Comparison of ENCODE assay signal across 12 mouse cellular contexts in genomic region chr12:117439015-117439605, GRCm38 (mm10).
DNase-seq lines count a peak whose midpoint lies in the region; ATAC-seq and TF ChIP-seq lines count a peak whose summit lies in the region.
"Had no signal": no experiment of that assay in that cellular context is flagged by ENCODE, and none has a peak within 500 bp of the region (broad histone marks: within the 10 kb centered on the region; RNA-seq: fewer than 3 reads in every experiment).

No protein-coding gene starts in this region.

- no peak for TF ChIP-seq CTCF in kidney, adult 2 months (conservative IDR thresholded peaks at IDR 0.05; ENCODE audit: insufficient read depth, insufficient read length, low read depth, low read length)

- no peak overlapping the region for H3K9ac ChIP-seq in midbrain, embryonic 16.5 days (ENCODE audit: low read depth, low read length)
- no peak overlapping the region for H3K9ac ChIP-seq in midbrain, embryonic 14.5 days (replicated peaks; ENCODE audit: low read length)
- H3K9ac ChIP-seq: embryonic facial prominence, embryonic 12.5 days; limb, embryonic 13.5 days had no signal

- no peak overlapping the region for H3K4me2 ChIP-seq in midbrain, embryonic 16.5 days (ENCODE audit: low read length)
- H3K4me2 ChIP-seq in midbrain, embryonic 14.5 days (ENCODE audit: low read length), result no peak overlapping the region
- H3K4me2 ChIP-seq: embryonic facial prominence, embryonic 12.5 days; heart, embryonic 11.5 days; limb, embryonic 13.5 days had no signal

- WGBS in midbrain, embryonic 16.5 days, result 79% methylated on average over 11 of the region's 11 CpGs
- WGBS in midbrain, embryonic 14.5 days, result 79% methylated on average over 11 of the region's 11 CpGs
- WGBS in kidney, adult 2 months, result 70% methylated on average over 11 of the region's 11 CpGs

- H3K4me3 ChIP-seq in midbrain, embryonic 16.5 days (ENCODE audit: low read depth, low read length), result no peak overlapping the region
- H3K4me3 ChIP-seq in midbrain, embryonic 14.5 days (replicated peaks; ENCODE audit: low read depth, low read length), result no peak overlapping the region
- no peak overlapping the region for H3K4me3 ChIP-seq in kidney, adult 2 months (ENCODE audit: insufficient read depth, low read depth, low read length)
- H3K4me3 ChIP-seq: embryonic facial prominence, embryonic 12.5 days; hindbrain, embryonic 10.5 days; limb, embryonic 13.5 days had no signal

- no peak for TF ChIP-seq POLR2A in kidney, adult 2 months (IDR thresholded peaks at IDR 0.05; ENCODE audit: low read depth, low read length)

- ATAC-seq in midbrain, embryonic 16.5 days, result 0 out of 2 replicates have a peak, but pooled peaks have one; percentile 25
- ATAC-seq in midbrain, embryonic 14.5 days (ENCODE audit: low FRiP score, low TSS enrichment), result no peak

- H3K27me3 ChIP-seq in midbrain, embryonic 16.5 days (ENCODE audit: control insufficient read depth, insufficient read depth, low read depth, low read length), result no peaks in the 10 kb centered on the region; the same call in 1 of the 2 replicates
- no peaks in the 10 kb centered on the region for H3K27me3 ChIP-seq in midbrain, embryonic 14.5 days (ENCODE audit: control insufficient read depth, insufficient read depth, low read length)
- H3K27me3 ChIP-seq in kidney, adult 2 months (replicated peaks; ENCODE audit: control insufficient read depth, insufficient read depth, low read length), result no peaks in the 10 kb centered on the region
- H3K27me3 ChIP-seq: embryonic facial prominence, embryonic 12.5 days; limb, embryonic 13.5 days had no signal

- no peak overlapping the region for H3K27ac ChIP-seq in midbrain, embryonic 16.5 days (ENCODE audit: low read length)
- no peak overlapping the region for H3K27ac ChIP-seq in midbrain, embryonic 14.5 days (replicated peaks; ENCODE audit: low read depth, low read length)
- H3K27ac ChIP-seq in kidney, adult 2 months (ENCODE audit: insufficient read depth, low read depth, low read length), result no peak overlapping the region
- H3K27ac ChIP-seq: embryonic facial prominence, embryonic 12.5 days; hindbrain, embryonic 10.5 days; limb, embryonic 13.5 days had no signal

- no peaks in the 10 kb centered on the region for H3K4me1 ChIP-seq in midbrain, embryonic 16.5 days (ENCODE audit: control insufficient read depth, insufficient read depth, low read length)
- H3K4me1 ChIP-seq in midbrain, embryonic 14.5 days (ENCODE audit: control insufficient read depth, insufficient read depth, low read length), result no peaks in the 10 kb centered on the region
- H3K4me1 ChIP-seq in kidney, adult 2 months (ENCODE audit: control insufficient read depth, insufficient read depth, low read length), result no peaks in the 10 kb centered on the region
- H3K4me1 ChIP-seq: hindbrain, embryonic 10.5 days had no signal

- no peak for DNase-seq in midbrain, embryonic 14.5 days
- peak; percentile 31 to 38 for DNase-seq in layer of hippocampus, postnatal 10 days (ENCODE audit: low spot score in 2 of 2)
- peak; percentile 62 for DNase-seq in lung, postnatal 10 days
- no peak for DNase-seq in gastrocnemius, postnatal 25 days
- no peak for DNase-seq in kidney, adult 18-20 months
- no peak for DNase-seq in kidney, adult 2 months
- DNase-seq: cerebellum, adult 9-10 months had no signal

- no peaks in the 10 kb centered on the region for H3K9me3 ChIP-seq in midbrain, embryonic 16.5 days (replicated peaks; ENCODE audit: control insufficient read depth, low read length, poor library complexity, severe bottlenecking)
- no peaks in the 10 kb centered on the region for H3K9me3 ChIP-seq in midbrain, embryonic 14.5 days (ENCODE audit: control insufficient read depth, low read length)
- H3K9me3 ChIP-seq: embryonic facial prominence, embryonic 12.5 days; hindbrain, embryonic 10.5 days; limb, embryonic 13.5 days had no signal

- no peaks in the 10 kb centered on the region for H3K36me3 ChIP-seq in midbrain, embryonic 16.5 days (ENCODE audit: control insufficient read depth, insufficient read depth, low read length)
- H3K36me3 ChIP-seq in midbrain, embryonic 14.5 days (ENCODE audit: control insufficient read depth, insufficient read depth, low read length), result no peaks in the 10 kb centered on the region
- no peaks in the 10 kb centered on the region for H3K36me3 ChIP-seq in kidney, adult 2 months (ENCODE audit: control insufficient read depth, insufficient read depth, low read length)
- H3K36me3 ChIP-seq: embryonic facial prominence, embryonic 12.5 days; hindbrain, embryonic 10.5 days; limb, embryonic 13.5 days had no signal

Comparison
In these comparisons a context has a peak if more than half of its experiments do, and no peak if none do; other contexts are left out.
1. DNase-seq: peak in layer of hippocampus, postnatal 10 days (2 of 2) and lung, postnatal 10 days (single experiment); none in midbrain, embryonic 14.5 days (single experiment), gastrocnemius, postnatal 25 days (single experiment), kidney, adult 18-20 months (single experiment) and kidney, adult 2 months (single experiment).